Mouse (Mus musculus): Measurements from ENCODE around the gene Prickle2.

DNA sequence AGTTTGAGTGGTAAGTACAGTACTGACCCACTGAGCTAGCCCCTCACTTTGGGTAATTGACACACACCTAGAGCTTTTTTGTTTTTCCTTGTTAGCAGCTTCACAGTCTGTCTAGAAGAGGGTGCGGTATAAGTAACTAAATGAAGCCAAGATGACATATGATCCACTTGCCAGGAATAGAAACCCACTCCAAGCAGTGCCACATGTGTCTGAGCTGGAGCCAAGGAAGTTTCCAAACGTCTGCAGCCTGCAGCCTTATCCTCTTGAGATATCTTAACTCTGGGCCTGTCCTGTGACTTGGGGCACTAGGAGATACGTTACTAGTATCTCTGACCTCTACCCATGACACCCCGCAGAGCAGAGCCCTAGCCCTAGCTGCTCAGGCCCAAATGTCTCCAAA is 43.5 kb upstream of the Prickle2 start:
- TF ChIP-seq EP300 (IDR thresholded peaks at IDR 0.05; ENCODE audit: low read depth): no peak
- TF ChIP-seq CTCF (IDR thresholded peaks at IDR 0.05; ENCODE audit: low read depth): no peak

Measured in heart, postnatal 0 days (tissue).